Mouse (Mus musculus) CD8-positive naive resting alpha-beta T cell, adult 2 months (primary cell): ENCODE measurements around the gene Lrrk2.

Experiments
- DNase-seq, 2 experiments: peaks; one replicate each; pipeline ENCODE4 v3.0.0; 2022; ENCODE audit warnings: low read depth in 2 of 2, low spot score in 2 of 2

Gene Lrrk2

GRCm38 (mm10) chr15:91672645-91673568, at the start of gene Lrrk2:
Lrrk2 (plus strand) TSS chr15:91673175.
- DNase-seq = no peak

- DNase-seq = no peak
Measured at GRCm38 (mm10) chr15:91624475-91624874, 48.5 kb upstream of the Lrrk2 start.

GRCm38 (mm10) chr15:91629137-91629536, 43.8 kb upstream of the Lrrk2 start:
- no peak for DNase-seq

GRCm38 (mm10) chr15:91632473-91632872, 40.5 kb upstream of the Lrrk2 start:
- DNase-seq = no peak

- DNase-seq = no peak
Measured at GRCm38 (mm10) chr15:91633051-91633450, 39.9 kb upstream of the Lrrk2 start.

- DNase-seq = no peak
Measured at GRCm38 (mm10) chr15:91633806-91634205, 39.2 kb upstream of the Lrrk2 start.

- peak in 1 of 2 experiments; percentile 9 for DNase-seq
Measured at GRCm38 (mm10) chr15:91634236-91634635, 38.7 kb upstream of the Lrrk2 start.

- DNase-seq = no peak
Measured at GRCm38 (mm10) chr15:91641631-91642030, 31.3 kb upstream of the Lrrk2 start.

- no peak for DNase-seq
Measured at GRCm38 (mm10) chr15:91642682-91643306, 30.2 kb upstream of the Lrrk2 start.

- DNase-seq = no peak
Measured at GRCm38 (mm10) chr15:91643632-91644348, 29.2 kb upstream of the Lrrk2 start.

- no peak for DNase-seq
Measured at GRCm38 (mm10) chr15:91650270-91650669, 22.7 kb upstream of the Lrrk2 start.

- DNase-seq = no peak
Measured at GRCm38 (mm10) chr15:91651493-91651892, 21.5 kb upstream of the Lrrk2 start.

- DNase-seq = no peak
Measured at GRCm38 (mm10) chr15:91658227-91658626, 14.7 kb upstream of the Lrrk2 start.

GRCm38 (mm10) chr15:91660277-91661078, 12.5 kb upstream of the Lrrk2 start:
- no peak for DNase-seq

GRCm38 (mm10) chr15:91661079-91661369, 12.0 kb upstream of the Lrrk2 start:
- DNase-seq = no peak

- no peak for DNase-seq
Measured at GRCm38 (mm10) chr15:91664586-91665132, 8.3 kb upstream of the Lrrk2 start.

- DNase-seq = no peak
Measured at GRCm38 (mm10) chr15:91665530-91665929, 7.4 kb upstream of the Lrrk2 start.

GRCm38 (mm10) chr15:91671216-91671615, 1.8 kb upstream of the Lrrk2 start:
- no peak for DNase-seq

- no peak for DNase-seq
Measured at GRCm38 (mm10) chr15:91671987-91672386, 988 bp upstream of the Lrrk2 start.

GRCm38 (mm10) chr15:91673569-91673905, 562 bp downstream of the Lrrk2 start:
- DNase-seq = no peak

GRCm38 (mm10) chr15:91680116-91680515, 7.1 kb downstream of the Lrrk2 start:
- no peak for DNase-seq
